Mouse (Mus musculus): ENCODE measurements around the gene Gnao1.

The Gnao1 gene

DNA sequence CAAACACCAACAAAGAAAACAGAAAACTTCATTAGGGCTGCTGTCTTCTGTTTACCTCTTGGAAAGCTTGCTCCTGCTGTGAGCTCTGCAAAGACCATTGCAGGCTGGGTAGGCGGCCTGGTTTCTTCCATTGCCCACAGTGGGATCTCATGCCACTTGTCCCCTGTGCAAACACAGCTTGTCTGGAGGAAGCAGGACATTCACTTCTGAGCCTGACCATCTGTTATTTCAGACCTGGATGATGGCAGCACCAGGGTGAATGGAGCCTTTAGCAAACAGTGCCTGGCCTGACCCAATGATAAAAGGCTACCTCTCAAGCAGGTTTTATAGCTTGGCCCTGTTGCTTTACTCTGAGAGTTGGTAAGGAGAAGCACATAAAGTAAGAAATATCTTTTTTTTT is 35.4 kb downstream of the Gnao1 start:
- peak; percentile 32 to 68 for DNase-seq

DNA sequence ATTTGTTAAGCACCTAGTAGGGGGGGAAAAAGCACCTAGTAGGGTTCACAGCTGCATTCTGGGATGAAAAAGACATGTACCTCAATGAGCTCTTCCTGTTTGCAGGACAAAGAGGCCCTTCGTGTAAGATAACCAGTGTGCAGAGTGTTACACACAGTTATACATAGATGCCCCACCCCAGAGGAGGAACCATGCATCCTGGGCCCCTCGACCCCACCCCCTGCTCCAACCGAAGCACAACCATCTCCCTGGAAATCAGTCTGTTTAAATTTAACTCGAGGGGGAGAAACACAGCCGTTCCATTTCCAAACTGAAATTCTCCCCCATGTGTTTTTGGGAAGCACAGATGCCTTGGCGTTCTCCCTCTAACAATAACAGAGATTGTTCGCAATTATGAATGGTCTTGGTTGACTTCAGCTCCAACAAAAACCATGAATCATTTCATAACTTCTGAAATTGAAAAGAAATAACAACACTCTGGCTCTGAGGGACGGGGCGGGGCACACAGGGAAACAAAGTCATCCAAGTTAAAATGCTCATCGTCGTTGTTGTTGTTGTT is 42.4 kb downstream of the Gnao1 start:
- DNase-seq = no peak

DNA sequence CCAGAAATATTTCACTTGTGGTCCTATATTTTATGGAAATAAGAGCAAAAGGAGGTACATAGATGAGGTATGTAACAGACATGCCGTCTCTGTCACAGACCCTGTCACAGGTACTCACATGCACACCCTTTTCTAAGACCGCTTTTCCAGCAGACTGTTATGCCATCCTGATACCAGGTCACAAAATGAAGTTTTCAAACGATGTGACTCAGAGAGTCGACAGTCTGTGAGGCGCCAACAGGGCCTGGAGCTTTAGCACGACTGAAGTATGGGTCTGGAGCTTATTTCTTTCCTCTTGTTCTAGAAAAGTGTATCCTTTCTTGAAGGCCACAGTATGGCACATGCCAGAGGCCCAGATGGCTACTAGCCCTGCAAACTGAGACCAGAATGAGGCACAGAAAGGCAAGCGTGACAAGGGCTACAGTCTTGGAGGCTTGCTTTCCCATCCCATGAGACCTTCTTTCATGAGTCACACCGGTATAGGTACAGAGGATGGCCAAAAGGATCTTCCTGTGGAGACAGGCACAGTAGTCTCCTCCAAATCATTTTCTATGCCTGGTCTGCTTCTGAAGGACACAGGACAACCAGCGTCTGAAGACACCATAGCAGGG is 43.2 kb downstream of the Gnao1 start:
- no peak for DNase-seq

DNA sequence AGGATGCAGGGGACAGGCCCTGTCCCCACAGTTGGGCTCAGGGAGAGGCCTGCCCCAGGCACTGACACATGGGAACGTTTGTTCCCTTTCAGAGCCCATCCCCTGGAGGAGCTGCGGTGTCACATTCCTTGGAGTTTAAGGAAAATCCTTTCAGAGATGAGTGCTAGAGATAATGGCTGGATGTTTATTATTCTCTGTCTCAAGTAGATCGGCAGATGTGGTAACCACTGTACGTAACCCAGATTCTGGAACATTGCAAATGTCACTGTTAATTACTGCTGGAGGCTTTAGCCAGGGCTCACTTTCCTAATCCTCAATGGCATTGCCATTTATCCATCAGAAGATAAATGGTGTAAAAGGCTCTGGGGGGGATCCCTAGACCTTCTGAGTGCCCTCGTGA is 44.9 kb downstream of the Gnao1 start:
- no peak for DNase-seq

DNA sequence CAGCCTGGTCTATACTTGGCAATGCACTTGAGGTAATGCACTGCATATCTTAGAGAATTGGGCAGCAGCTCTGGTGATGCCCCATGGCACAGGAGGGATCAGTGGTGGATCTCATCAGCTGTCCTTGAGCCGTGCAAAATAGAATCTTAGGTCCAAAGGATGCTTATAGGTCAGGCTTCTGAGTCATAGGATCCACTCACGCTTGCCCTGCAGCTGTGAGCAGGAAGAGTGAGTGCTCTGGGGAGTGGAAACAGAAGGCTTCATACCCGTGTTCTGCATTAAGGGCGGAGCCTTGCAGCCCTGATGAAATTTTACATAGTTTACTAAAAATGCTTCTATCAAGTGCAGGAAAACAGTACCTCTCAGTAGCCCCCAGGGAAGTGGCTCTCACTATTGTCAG is 45.5 kb downstream of the Gnao1 start:
- no peak for DNase-seq

DNA sequence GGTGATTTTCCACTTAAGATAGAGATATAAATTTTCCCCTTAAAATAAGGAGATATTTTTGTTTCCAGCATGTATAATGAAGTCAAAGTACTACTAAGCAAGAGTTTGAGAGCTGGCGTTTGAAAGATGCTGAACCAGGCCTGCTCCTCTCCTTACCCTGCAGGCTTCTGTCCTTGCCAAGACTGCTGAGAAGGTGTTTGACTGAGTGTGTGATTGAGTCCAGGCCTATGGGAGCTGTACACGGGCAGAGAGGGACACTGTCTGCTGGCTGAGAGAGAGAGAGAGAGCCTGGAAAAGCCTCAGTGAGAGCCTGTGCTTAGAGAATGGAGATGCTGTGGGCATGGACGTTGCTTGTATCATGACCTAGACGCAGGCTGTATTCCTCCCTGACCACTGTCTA is 47.4 kb downstream of the Gnao1 start:
- no peak for DNase-seq

DNA sequence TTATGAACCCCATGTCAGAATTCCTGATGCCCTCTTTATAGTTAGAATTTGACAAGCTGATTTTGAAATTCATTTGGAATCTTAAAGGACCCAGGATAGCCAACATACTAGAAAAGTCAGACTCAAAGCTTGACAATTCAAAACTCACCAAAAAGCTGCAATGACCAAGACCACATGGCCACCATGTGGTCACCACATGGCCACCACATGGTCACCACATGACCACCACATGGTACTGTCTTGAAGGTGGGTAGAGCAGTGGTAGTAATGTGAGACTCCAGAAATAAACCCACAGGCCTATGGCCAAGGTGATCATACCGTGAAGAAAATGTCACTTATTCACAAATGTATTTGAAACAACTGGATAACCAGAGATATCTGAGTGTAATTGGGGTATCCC is 48.5 kb downstream of the Gnao1 start:
- DNase-seq = no peak

DNA sequence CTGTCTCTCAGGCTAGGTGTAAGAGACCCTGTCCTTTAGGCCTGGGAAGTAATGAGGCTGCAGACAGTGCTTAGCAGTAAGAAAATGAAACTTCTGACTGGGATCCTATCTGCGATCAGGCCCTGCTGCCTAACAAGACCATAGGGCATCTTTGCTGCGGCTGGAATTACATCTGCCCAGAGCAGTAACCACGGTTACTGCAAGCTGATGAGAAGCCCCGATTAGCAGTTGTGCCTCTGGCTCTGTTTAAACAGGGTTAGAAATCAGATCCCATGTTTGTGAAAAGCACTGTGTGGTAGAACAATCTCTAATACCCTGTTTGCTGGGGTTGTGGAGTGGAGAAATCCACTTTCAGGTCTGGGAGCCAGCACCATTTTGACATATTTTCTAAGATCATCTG is 50.3 kb downstream of the Gnao1 start:
- DNase-seq = no peak

DNA sequence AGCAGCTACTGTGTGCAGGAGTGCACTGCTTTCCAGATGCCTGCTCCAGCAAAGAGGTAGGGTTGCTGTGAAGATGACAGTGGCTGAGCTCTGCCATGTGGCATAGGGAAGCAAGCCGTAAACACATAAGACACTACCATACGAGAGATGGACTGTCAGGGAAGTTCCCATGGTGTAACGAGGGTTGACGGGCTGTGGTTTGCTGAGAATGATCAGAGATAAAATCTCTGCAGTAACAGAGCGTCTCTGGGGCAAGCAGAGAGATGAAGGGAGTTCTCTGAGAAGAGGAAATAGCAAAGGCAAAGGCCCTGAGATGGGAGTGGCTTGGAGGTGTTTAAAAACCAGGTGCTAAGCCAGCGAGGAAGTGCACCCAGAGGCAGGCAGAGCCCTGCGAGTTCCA is 54.3 kb downstream of the Gnao1 start:
- DNase-seq = no peak

DNA sequence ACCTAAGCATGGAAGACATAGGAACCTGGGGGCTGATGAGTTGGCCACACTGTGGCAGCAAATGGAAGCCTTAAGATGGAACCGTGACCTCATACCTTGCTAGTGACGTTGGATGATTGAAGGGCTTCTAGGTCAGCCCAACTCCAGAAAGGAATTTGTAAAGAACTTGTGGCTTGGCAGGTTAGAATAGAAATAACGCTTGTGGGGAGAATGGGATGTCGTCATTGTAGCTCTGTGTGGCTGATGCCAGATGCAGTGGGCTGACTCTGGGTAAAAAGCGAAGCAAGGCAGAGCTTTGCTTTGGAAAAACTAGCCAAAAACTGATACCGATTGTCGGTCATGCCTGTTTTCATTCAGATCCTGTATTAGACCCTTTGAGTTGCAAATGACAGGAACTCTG is 56.5 kb downstream of the Gnao1 start:
- DNase-seq = no peak

DNA sequence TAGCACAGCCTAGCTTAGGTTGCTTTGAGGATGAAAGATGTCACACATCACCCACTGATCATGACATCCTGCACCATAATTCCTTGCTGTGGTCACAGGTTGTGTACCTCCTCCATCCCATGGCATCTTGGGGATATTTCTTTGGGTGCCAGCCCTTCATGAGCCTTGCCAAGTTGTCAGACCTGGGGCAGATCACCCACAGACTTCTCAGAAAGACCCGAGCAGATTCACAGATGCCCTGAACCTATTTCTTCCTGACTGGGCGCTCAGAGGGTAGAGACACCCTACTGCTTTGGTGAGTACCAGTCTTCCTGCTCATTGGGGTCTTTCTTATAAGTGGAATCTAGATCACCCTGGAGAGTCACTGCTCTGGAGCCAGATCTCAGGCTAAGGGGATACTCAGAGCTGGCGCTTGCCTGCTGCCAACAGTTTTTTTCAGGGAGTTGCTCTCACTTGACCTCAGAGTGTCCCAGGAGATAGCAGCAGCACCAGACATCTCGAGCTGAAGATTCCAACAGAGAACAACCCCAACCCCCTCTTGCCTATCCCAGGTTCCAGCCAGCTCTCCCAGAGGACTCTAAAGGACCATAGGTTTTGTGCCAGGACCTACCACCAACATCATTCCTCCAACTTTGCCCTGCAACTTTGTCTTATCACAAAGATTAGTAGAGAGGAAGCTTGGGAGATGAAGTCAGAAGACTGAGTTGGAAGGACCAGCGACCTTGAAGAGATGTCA is 58.9 kb downstream of the Gnao1 start:
- DNase-seq = no peak

DNA sequence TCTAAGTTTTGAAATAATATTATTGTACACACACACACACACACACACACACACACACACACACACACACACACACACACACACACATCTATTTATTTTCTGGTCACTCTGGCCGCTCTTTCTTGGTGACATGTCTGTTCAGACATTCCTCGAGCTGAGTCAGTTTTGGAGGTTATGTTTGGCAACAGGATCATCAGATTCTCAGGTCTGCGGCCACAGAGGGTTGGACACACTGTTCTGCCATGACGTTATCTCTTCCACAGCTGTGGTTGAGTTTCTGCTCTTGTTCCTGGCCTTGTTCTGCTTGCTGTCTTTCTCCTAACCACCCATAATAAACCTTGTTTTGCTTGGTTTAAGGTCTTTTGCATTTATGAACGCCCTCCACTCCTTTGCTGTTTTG is 61.5 kb downstream of the Gnao1 start:
- DNase-seq = no peak

DNA sequence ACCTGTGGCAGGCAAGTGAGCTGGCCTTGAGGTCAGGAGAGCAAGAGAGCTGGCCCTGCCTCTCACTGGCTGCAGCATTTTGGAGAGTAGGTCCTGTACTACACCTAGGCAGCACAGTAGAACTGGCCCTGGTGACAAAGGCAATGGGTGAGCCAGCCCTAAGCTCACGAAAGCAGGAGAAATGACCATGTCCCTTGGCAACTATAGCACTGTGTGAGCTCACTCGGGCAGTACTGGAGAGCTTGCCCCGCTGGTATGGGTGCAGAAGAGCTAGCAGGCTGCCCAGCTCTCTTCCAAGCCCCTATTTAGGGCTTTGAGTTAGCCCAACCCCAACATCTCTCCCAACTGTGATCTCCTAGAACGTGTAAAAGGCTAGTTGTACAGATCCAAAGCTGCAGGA is 68.6 kb downstream of the Gnao1 start:
- no peak for DNase-seq

DNA sequence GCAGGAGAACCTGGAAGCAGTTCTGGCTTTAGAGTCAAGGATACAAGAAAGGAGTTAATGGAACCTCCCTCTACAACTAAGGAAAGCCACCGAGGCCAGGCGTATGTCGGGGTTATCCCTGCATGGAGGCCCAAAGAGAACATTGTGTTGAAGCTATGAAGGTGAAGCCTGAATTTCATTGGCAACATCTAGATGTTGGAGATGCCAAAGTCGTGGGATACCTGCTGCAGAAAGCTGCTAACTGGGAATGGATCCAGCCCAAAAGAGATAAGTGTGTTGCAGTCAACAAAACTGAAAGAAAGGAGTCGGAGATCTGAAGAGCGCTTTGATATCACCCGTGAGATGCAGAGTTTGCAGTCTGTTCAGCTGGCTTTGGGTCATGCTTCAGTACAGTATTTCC is 70.2 kb downstream of the Gnao1 start:
- DNase-seq = peak; percentile 41 to 74

DNA sequence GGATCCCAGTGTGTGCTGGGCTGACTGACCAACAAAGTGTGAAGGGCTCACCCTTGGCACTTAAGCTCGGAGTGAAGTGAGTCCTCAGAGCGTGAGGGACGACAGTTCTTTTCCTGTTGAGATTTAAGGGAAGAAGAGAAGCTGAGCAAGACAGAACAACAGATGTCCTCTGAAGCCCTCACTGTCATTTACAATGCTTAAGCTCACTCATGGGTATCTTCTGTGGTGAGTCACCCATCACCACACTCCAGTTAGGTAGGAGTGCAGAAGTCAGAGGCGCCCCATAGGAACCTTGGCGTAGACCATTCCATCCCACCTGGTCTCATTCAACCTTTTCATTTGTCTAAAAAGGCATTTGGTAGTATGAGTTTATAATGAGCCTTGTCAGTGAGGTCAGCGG is 71.6 kb downstream of the Gnao1 start:
- no peak for DNase-seq

DNA sequence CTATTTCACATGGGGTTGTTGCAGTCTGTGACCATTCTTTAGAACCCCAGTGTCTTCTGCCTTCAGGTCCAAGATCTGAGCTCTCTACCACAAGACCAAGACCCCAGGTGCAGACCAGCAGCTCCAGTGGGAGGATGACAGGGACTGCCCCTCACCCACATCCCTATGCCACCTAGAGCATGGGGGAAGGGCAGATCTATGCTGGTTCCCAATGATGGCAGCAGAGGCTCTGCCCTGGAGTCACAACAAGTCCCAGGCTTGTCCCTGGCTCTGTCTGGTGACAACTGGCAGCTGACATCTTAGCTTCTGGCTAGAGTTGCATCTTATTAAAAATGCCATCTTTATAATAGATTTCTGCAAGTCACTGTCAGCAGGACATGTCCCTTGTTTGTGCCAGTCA is 73.5 kb downstream of the Gnao1 start:
- peak; percentile 42 to 49 for DNase-seq

DNA sequence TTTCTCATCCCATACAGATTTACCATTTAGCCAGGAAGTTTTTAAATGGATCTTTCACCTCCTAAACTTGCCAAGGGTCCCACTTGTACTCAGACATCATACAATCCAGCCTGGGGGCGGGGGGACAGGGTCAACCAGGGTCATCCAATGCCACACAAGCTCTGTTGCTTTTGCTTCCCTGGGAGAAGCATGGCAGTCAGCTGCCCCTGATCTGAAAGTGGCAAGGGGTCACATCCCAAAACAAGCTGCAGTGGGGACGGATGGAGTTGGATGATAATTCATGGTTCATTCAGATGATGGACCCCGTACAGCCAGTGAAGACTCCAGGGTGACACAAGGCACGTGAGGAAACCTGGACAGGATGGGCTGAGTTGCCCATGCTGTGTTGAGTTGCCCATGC is 74.0 kb downstream of the Gnao1 start:
- DNase-seq = no peak

DNA sequence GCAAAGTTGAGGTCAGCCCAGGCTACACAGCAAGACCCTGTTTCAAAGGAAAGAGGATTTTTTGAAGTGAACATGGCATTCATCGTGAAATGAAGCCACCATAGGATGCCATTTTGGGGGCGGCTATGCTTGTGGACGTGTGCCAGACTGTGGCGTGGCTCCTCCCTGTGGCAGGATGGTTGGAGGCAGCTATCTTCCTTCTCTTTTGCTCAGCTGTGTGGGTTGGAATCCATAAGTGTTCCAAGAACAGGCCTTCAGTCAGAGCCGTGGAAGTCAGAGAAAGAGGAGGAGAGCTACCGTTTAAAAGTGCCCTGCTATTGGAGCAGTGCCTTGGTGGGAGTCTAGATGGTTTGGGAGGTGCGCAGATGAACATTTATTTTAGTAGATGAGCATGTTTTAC is 74.5 kb downstream of the Gnao1 start:
- DNase-seq = peak; percentile 35 to 56

DNA sequence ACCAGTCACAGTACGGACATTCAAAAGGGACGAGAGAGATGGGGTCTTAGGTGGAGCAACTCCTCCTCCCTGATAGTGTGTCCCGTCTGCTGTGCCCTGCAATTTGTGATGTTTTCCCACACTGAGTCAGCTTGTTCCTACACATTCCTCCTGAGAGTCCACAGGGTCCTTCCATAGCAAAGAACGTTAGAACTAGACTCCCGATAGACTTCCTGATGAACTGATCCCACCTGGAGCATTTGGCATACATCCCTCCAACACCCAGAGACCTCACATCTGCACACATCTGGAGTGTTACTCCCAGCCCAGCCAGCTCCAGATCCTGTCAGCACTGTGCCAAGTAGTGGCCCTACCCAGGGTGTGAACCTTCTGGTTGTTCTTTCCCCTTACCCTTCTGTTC is 76.4 kb downstream of the Gnao1 start:
- DNase-seq = no peak

DNA sequence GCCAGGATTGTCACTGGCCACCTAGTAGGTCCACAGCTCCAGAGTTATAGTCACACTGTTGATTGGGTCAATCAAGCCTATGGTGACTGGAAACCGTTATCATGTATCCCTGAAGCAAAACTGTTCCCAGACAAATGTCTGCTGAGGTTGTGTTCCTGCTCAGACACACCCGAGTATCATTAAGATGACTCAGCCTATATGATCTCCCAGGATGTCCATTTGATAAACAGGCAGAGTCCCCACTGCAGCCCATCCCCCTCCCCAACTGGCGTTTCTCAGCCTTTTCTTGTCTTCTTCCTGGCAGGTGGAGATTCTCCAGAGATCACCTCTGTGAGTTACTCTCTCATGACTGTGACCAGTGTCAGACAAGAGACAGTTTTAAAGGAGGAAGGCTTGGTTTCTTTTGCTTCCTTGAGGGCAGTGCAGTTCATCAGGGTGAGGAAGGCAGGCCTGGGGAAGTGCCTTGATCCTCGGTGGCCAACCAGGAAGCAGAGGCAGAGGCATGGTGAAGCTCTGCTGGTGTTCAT is 78.4 kb downstream of the Gnao1 start:
- DNase-seq = no peak

DNA sequence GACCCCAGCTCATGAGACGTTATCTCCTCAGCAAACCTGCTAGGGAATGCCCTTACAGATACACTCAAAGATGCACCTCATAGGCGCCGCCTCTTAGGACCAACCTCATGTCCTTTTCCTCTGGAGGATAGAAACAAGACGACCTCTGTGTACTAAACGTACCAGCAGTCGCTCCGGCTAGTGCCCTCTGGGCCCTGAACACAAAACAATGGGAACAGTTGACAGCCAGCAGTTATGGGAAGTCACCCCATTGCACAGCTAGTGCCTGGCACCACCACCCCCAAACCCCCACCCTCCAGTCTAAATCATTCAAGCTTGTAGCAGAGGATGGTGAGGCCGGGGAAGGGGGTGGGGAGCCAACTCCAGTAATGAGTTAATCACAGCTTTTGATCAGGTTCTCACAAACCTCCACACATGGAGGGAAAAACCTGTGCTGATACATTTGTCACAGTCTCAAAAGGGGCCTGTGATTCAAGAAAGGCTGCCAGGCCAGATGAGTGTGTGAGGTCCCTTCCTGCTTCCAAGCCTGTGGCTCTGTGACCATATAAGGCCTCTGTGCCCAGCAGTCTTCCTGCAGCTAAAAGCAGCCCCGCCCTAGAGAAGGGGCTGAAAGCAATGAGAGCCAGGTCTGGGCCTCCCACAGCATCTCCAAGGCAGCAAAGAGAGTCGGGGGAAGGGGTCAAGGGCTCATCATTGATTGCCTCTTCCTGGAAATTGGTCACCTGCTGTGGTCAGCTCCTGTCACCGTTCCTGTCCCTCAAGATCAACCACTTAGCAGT is 79.1 kb downstream of the Gnao1 start:
- DNase-seq = no peak

DNA sequence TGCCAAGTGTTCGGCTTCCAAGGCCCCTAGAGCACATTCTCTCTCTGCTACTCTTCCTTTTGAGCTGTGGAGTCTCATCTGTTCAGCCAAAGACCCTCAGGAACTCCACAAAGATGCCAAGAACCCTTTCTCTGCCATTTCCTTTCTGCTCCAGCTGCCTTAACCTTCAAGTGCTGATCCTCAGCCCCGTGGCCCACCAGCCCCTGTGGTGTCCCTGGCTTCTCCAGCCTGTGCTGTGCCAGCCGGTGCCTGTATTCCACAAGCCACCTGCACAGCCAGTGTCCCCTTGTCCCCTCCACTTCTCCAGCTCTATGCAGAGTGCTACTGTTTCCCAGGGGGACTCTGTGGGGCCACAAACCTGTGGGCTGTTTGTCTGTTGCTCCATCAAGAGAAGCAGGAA is 83.8 kb downstream of the Gnao1 start:
- peak; percentile 43 to 56 for DNase-seq

DNA sequence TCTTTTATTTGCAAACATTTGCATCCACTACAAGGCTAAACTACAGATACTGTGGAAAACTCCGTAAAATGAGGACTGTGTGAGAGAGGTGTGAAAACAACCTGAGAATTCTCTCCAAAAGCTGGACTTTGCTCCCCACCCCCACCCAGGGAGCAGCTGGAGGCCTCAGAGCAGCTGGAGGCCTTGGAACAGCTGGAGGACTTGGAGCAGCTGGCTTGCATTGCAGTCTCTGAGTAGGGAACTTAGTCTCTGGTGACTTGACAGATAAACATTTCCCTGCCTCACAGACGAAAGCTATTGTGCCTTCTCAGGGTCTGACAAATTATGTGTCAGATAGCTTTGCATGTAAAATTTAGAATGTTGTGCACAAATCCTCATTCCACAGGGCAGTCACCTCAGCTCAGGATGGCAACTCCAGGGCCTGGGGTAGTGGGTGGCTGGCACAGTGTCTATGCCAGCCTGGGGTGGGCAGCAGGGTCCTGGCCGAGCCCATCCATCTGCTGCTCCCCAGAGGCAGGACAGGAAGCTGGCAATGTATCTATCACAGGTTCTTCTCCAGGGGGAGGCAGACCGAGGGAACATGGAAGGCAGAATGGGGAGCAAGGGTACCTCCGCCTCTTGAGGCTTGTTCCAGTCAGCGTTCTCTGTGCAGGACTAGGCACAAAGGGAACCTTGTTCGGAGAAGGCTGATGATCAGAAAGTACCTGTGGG is 87.2 kb downstream of the Gnao1 start:
- no peak for DNase-seq

All from cerebellum, postnatal 14 days (tissue).